Mouse (Mus musculus): ENCODE data around the gene Hsd17b1. TPM values are rescaled to one million over a fixed set of nuclear protein-coding genes. Genes with fewer than 3 reads are reported as not detected.
A peak's percentile ranks its signal among the peaks of the same experiment; 100 is the strongest.

The Hsd17b1 gene
- under 1 TPM; 0.41 to 0.77 TPM for total RNA-seq (2021)
- long read RNA-seq, experiment 1 = 0 reads
- long read RNA-seq, experiment 2 = 0 reads

GRCm38 (mm10) chr11:101078121-101078520 lies at the start of gene Hsd17b1:
TSS of gene Hsd17b1 (plus strand) at chr11:101078411.
- no peak for DNase-seq

DNA sequence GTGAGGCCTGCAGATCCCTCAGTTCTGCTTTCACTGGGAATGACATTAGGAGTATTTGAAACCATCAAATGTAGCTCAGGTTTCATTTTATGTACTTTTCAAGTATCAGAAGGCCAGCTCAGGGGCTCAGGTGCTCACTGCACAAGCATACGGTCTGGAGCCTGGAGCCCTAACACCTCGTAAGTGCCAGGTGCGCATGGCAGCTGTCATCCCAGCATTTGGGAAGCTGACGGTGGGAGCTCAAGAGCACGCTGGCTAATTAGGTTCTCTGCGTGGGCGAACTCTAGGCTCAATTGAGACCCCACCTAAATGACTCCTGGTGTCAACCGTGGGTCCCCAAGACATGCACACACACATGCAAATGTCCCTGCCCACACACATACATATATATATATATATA lies 48.9 kb upstream of the Hsd17b1 start:
- DNase-seq = no peak

DNA sequence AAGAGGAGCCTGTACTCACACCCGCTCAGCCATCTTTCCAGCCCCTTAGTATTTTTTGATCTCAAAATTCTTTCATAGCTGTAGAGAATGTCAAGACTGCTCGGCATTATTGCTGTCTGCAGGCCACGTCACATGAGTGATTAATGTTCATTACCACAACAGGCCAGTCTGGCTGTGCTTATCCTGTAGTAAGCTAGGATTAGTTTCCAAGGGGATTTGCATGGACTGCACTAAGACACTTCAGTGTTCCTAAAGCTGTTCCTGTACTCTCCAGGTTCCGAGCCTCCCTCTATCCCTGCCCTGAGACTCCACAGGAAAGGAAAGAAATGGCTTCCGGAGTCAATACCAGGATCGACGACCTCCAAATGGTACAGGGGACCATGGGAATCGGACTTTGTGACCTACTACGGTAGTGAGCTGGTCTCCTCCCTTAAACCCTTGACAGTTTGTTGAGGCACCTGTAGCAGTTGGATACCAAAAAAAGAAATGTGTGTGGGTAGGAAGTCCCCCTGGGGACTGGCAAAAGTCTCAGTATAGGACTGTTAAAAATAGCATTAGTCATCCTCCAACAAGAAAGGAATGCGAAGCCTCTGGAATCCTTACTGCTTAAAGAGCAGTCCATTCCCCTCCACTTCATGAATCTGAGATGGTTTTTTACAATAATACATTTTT lies 47.9 kb upstream of the Hsd17b1 start:
- no peak for DNase-seq

- no peak for DNase-seq
Observed at GRCm38 (mm10) chr11:101030808-101031156, 47.4 kb upstream of the Hsd17b1 start.

DNA sequence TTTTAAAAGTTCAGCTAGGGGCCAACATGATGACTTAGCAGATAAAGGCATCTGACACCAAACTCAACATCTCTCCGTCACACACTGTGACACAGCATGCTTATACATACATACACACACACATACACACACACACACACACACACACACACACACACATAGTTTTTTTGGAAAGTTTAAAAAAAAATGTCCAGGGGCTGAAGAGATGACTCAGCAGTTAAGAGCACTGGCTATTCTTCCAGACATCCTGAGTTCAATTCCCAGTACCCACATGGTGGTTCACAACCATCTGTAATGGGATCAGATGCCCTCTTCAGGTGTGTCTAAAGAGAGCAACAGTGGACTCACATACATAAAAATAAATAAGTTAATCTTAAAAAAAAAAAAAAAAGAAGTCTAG lies 46.7 kb upstream of the Hsd17b1 start:
- DNase-seq = no peak

DNA sequence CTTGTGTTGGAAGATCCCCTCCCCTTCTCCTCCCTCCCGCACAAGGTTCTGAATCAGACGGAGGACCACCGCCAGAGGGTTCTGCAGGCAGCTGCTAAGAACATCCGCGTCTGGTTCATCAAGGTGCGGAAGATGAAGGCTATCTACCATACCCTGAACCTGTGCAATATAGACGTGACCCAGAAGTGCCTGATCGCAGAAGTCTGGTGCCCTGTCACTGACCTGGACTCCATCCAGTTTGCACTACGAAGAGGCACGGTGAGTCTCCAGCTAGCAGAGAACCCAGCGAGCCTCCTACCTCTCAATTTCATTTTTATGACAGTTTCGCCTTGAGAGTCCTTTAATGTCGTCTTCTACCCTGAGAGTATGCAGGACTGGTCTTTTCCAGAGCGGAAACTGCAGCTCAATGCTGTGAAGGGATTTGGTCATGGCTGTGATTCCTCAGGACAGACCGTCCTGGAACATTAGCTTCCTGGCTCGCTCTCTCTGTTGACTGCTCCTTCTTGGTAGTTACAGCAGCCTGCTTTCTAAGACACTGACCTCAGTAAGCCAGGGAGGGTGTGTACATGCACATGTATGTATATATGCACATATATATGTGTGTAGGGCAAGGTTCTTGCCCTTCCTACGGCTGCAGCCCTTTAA lies 44.2 kb upstream of the Hsd17b1 start:
- no peak for DNase-seq

GRCm38 (mm10) chr11:101034614-101035327 lies 43.4 kb upstream of the Hsd17b1 start:
- peak in 1 of 2 experiments; percentile 18 for DNase-seq

DNA sequence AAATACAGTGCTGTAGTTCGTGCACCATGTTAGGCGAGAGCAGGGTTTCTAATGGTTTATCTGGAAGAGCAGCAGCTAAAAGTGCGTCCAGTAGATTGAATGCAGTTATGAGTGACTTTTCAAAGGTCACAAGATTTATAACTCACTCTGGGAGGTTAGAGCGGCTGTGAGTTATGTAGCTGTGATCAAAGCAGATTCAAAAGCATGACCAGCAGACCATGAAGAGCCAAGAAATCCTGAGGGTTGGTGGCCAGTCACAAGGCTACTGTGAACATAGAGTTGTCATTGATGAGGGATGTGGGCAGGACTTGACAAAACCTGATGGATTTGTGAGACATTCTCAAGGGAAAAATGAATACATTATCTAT lies 42.9 kb upstream of the Hsd17b1 start:
- DNase-seq = no peak

DNA sequence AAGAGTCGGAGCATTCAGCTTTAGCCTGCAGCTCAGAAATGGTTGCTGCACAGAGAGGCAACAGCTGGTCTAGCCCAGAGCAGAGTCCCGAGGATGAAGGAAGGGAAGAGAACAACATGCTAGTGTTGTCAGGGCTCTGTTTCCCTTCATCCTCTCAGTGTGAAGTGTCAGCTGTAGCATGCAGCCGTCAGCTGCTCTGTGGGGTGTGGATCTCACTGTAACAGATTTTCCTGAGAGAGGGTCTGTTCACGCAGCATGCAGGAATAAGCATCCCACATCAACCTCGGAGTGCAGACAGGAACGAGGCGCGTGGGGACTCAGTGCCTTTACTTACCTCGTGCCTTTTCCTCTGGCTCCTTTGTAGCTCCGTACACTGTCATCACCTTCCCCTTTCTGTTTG lies 40.4 kb upstream of the Hsd17b1 start:
- DNase-seq = no peak

DNA sequence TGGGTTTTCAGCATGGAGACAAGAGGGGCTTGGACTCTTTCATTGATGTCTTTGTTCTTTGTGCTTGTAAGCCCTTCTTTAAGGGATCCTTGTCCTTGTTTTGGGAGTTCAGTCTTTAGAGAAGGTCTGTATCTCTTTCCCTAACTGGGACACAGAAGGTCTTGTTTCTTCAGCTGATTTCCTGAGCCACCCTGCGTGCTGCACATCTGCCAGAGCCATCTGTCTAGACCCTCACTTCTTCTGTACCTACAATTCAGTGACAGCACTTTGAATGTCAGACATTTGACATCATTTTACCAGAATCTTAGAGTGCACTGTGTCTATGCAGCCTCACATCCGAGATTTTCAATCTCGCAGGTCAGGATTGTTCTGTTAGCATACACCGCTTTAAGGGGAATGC lies 32.4 kb upstream of the Hsd17b1 start:
- no peak for DNase-seq

GRCm38 (mm10) chr11:101046440-101046839 lies 31.8 kb upstream of the Hsd17b1 start:
- no peak for DNase-seq

GRCm38 (mm10) chr11:101047502-101047901 lies 30.7 kb upstream of the Hsd17b1 start:
- DNase-seq = no peak

- DNase-seq = no peak
Observed at GRCm38 (mm10) chr11:101050359-101050758, 27.9 kb upstream of the Hsd17b1 start.

DNA sequence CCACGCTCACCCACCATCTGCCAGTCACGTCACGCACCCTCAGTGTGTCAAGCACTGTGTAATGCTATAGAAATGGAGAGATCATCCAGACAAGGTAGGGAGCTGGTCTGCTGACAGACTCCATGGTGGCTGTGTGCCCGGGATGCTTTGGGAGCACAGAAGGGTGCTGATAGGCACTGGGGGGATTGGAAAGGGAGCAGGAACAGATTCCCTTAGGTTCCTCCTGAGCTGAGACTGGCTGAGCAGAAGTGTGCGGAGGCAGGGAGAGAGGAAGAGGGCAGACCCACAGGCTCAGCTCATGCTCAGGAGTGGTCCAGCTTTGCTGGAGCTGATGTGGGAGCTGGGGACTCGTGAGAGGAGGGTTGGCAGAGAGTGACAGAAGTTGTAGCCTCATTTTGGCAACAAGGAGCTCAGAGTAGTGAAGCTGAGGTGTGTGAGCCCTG lies 27.1 kb upstream of the Hsd17b1 start:
- no peak for DNase-seq

DNA sequence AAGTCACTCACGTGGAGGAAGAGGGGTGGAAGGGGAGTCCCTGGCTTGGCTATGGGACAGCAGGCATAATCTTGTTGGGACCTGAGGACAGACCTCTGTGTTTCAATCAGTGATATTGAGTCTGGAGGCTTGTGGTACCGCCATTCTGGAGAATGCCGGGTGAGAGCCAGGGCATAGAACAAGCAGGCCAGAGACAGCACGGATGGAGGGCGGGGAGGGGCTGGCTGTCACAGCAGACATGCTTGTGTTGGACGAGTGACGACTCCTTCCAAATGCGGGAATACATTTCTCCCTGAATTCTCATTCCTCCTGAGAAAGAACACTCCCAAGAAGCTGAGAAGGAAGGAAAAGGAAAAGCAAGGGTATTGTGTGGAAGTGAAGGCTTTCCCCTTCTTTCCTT lies 26.6 kb upstream of the Hsd17b1 start:
- DNase-seq = no peak

GRCm38 (mm10) chr11:101052751-101053473 lies 25.3 kb upstream of the Hsd17b1 start:
- DNase-seq = peak; percentile 81 to 84

- no peak for DNase-seq
Observed at GRCm38 (mm10) chr11:101053974-101054373, 24.2 kb upstream of the Hsd17b1 start.

DNA sequence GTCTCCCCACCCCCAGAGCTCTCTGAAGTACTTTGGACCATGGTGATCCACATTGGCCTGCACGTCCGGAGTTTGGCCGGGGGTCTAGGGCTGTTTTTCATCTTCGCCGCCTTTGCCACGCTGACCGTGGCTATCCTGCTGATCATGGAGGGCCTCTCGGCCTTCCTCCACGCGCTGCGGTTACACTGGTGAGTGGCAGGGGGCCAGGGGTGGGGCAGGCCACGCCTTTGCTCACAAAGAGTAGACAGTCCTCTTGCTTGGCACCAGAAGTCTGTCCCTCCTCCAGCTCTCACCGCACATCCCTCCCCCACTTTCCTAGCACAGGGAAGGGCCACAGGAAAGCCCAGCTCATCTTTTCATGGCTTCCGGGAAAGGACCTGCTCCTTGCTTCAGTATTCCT lies 22.8 kb upstream of the Hsd17b1 start:
- no peak for DNase-seq

DNA sequence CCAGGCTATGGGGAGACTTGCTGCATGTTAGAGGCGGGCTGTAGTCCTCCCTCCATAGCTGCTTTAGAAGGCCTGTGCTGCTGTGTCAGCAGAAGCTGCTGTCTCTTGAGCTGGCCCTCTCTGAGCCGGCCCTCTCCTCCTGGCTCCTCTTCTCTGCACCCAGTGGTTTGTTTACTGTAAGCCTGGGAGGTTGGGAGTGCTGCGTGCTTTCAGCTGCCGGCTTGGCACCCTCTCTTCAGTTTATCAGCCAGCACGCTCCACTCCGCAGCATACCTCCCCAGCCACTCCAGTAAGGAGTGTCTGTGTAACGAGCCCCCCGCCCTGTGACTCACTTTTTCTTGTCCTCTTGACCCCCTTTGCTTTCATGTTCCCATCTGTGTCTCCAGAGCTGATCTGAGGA lies 21.3 kb upstream of the Hsd17b1 start:
- DNase-seq = peak; percentile 74 to 84

- DNase-seq = peak; percentile 91 to 96
Observed at GRCm38 (mm10) chr11:101057860-101058259, 20.4 kb upstream of the Hsd17b1 start.

- peak; percentile 68 to 87 for DNase-seq
Observed at GRCm38 (mm10) chr11:101058726-101059125, 19.5 kb upstream of the Hsd17b1 start.

DNA sequence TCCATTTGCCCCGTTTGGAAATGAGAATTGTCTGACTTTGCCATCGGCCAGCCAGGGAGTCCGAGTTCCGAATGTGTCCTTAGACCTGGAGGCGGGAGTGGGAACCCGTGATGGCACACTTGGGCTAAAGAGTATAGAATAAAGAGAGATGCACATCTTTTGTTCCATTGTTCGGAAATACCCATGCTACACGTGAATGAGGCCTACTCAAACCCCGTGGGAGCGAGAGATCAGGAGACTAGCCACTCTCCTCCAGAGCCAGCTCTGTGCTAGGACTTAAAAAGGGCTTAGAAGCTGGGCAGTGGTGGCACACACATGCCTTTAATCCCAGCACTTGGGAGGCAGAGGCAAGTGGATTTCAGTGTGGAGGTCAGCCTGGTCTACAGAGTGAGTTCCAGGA lies 18.7 kb upstream of the Hsd17b1 start:
- no peak for DNase-seq

- peak; percentile 89 to 92 for DNase-seq
Observed at GRCm38 (mm10) chr11:101060126-101060525, 18.1 kb upstream of the Hsd17b1 start.

Data from heart, adult 18-20 months (tissue).